Mouse (Mus musculus) gastrocnemius, adult 2 months (tissue): ENCODE results near the gene Olfr815. TPM values are rescaled to one million over a fixed set of nuclear protein-coding genes. Genes with fewer than 3 reads are reported as not detected.
"Not testable (repeated sequence)": the region's sequence is repeated elsewhere in the genome, so short reads cannot be mapped to it uniquely, and the experiment has no call there.

Experiments
- DNase-seq: peaks from one replicate; pipeline ENCODE4 v3.0.0; 2022
- H3K27ac ChIP-seq: fragments of 200-600 bp; 2 replicates; pipeline ENCODE4 v1.8.1; 2022; ENCODE audit warnings: mild to moderate bottlenecking
- H3K4me3 ChIP-seq: fragments of 200-600 bp; 2 replicates; pipeline ENCODE4 v1.8.1; 2022; ENCODE audit warnings: mild to moderate bottlenecking, moderate library complexity
- CTCF ChIP-seq: fragments of 200-600 bp; IDR thresholded peaks from 2 replicates; pipeline ENCODE4 v1.8.1; 2022; ENCODE audit warnings: antibody characterized with exemption, mild to moderate bottlenecking, moderate library complexity
- intact Hi-C: fragments of 180-260 bp; cut with DNase I; formaldehyde crosslinking; loops from one replicate; pipeline ENCODE4 v1.15.1; 2025
- long read RNA-seq, 2 experiments: library from polyadenylated mRNA; stranded (forward); transcript quantifications; one replicate each; pipeline ENCODE4 v2.0.0; 2021
- total RNA-seq, 2 experiments: library from RNA; stranded (reverse); gene quantifications; 2 replicates each; pipeline ENCODE4 v1.2.3; 2021

The Olfr815 gene
- not detected for total RNA-seq
- long read RNA-seq, experiment 1: 0 reads
- long read RNA-seq, experiment 2: 0 reads

GRCm38 (mm10) chr10:129905767-129906166, at the start of gene Olfr815:
Olfr815 (minus strand) TSS chr10:129905867.
- H3K27ac ChIP-seq, DNase-seq, intact Hi-C loops, H3K4me3 ChIP-seq: not testable (repeated sequence)

DNA sequence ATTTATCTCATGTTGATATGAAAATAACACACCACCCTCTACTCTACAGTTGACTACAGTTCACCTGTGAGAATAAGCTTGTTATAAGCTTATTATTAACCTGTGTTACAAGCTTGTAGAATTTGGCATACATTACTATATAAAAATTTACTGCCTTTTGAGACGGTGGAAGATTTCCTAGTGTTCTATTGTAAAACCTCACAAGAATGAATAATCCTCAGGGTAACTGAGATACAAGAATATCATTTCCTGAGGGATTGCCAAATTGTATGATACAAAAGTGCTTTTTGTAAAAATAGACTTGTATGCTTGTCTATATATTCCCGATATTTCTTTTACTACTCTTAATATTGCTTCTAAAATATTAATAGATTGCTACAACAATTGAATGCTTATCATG, 43.3 kb upstream of the Olfr815 start, which contains the start of gene Olfr818:
Olfr818 (minus strand) TSS at position 101 of the 400 bp plus-strand sequence.
- intact Hi-C loops: no loop called here
- DNase-seq: no peak
- no peak for TF ChIP-seq CTCF
- Histone ChIP-seq H3K27ac (no peak within 1 kb of the TSS), H3K4me3 (no peak within 1 kb of the TSS)

- intact Hi-C loops: no loop called here
- Histone ChIP-seq H3K27ac (no peak within 1 kb of the TSS), H3K4me3 (no peak within 1 kb of the TSS)
- TF ChIP-seq CTCF: no peak
- DNase-seq: no peak
These were observed 9.8 kb upstream of the Olfr815 start, which contains the start of gene Olfr816 for GRCm38 (mm10) chr10:129915497-129915896. Olfr816 (minus strand) TSS chr10:129915597.

GRCm38 (mm10) chr10:129885934-129886333, 19.7 kb downstream of the Olfr815 start:
- TF ChIP-seq CTCF: no peak
- intact Hi-C loops: loop anchor here (2.0 kb wide), 1 partner anchor 15 kb away; no protein-coding TSS in a partner anchor
- Histone ChIP-seq H3K27ac (no peak overlapping the region), H3K4me3 (no peak overlapping the region)
- no peak for DNase-seq

DNA sequence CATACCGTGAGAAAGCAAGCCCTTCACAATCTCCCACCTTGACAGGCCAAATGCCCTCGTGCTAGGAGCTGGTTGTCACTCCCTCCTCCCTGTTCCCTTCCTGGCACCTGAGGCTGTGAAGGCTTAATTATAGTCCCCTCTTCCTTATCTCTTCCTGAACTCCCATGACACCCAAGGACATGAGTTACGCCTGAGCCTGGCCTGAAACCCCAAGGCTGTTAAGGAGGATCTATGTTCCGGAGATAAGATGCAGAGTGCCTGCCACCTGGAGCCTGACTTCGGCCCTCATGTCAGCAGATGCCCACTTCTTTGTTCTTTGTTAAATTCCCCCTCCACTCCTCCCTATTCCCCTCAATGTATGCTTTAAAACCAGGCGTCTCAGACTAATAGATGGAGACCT, 20.2 kb downstream of the Olfr815 start:
- H3K4me3 ChIP-seq, DNase-seq, intact Hi-C loops, H3K27ac ChIP-seq: not testable (repeated sequence)

DNA sequence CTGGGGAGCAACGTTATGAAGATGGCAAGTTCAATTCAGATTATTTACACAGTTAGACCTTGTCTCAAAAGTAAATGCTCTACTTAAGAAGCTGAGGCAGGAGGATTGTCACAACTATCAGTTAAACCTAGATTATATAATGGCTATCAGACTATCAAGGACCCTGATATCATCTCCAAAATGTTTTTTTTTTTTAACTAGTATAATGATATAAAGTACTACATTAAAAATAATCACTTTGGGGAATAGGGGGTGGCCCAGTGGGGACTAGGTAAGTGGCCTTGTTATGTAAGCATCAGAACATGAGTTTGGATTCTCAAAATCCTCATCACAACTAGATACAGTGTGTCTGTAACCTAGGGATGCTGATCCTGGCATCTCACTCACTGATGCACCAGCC, 25.9 kb downstream of the Olfr815 start, which contains the start of gene Olfr814:
Olfr814 (minus strand) TSS at position 101 of the 400 bp plus-strand sequence.
- intact Hi-C loops, H3K27ac ChIP-seq, H3K4me3 ChIP-seq, DNase-seq: not testable (repeated sequence)

DNA sequence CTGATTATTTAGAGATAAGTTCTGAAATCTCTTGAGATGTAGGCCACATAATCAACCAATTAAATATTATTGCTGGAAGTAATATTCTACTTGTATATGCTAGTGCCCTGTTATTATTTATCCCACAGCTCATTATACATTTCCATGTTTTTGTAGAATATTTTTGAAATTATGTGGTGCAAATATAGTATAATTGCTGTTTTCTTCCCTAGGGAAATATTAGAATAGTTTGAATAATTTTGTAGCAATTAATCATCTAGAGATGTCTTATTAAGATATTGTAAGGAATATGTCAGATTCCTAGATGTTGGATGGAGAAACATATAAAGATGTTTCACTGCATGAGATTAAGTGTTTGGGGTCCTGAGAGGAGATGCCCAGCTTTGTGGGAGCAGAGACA, 50.6 kb downstream of the Olfr815 start, which contains the start of gene Olfr813:
Olfr813 (plus strand) TSS at position 301 of the 400 bp plus-strand sequence.
- DNase-seq: no peak
- Histone ChIP-seq H3K4me3 (no peak within 1 kb of the TSS), H3K27ac (no peak within 1 kb of the TSS)
- intact Hi-C loops: no loop called here
- no peak for TF ChIP-seq CTCF

Other genes starting within 250 kb of the Olfr815 start
- gene Olfr800, start 248.2 kb downstream of the Olfr815 start, total RNA-seq: not detected
- gene Olfr801, start 232.0 kb downstream of the Olfr815 start, total RNA-seq: not detected
- not detected for gene Olfr802, start 217.7 kb downstream of the Olfr815 start, total RNA-seq
- gene Olfr803, start 211.6 kb downstream of the Olfr815 start, total RNA-seq: not detected
- gene Olfr804, start 202.7 kb downstream of the Olfr815 start, total RNA-seq: not detected
- gene Olfr805, start 176.5 kb downstream of the Olfr815 start, total RNA-seq: not detected
- gene Olfr806, start 163.9 kb downstream of the Olfr815 start, total RNA-seq: not detected
- not detected for gene Olfr807, start 148.1 kb downstream of the Olfr815 start, total RNA-seq
- not detected for gene Olfr808, start 140.4 kb downstream of the Olfr815 start, total RNA-seq
- not detected for gene Olfr809, start 131.2 kb downstream of the Olfr815 start, total RNA-seq
- not detected for gene Olfr810, start 111.0 kb downstream of the Olfr815 start, total RNA-seq
- not detected for gene Olfr811, start 101.5 kb downstream of the Olfr815 start, total RNA-seq
- gene Olfr812, start 59.8 kb downstream of the Olfr815 start, total RNA-seq: not detected
- not detected for gene Olfr813, start 50.5 kb downstream of the Olfr815 start, total RNA-seq
- gene Olfr814, start 26.0 kb downstream of the Olfr815 start, total RNA-seq: not detected
- not detected for gene Olfr816, start 9.7 kb upstream of the Olfr815 start, total RNA-seq
- not detected for gene Olfr818, start 43.2 kb upstream of the Olfr815 start, total RNA-seq
- not detected for gene Olfr819, start 61.4 kb upstream of the Olfr815 start, total RNA-seq
- gene Olfr247, start 70.3 kb upstream of the Olfr815 start, total RNA-seq: not detected
- not detected for gene Gm10310, start 79.2 kb upstream of the Olfr815 start, total RNA-seq
- gene Olfr820, start 106.8 kb upstream of the Olfr815 start, total RNA-seq: not detected
- gene Olfr821, start 124.5 kb upstream of the Olfr815 start, total RNA-seq: not detected
- gene Olfr822, start 165.3 kb upstream of the Olfr815 start, total RNA-seq: not detected
- gene Olfr823, start 209.5 kb upstream of the Olfr815 start, total RNA-seq: not detected
- gene Olfr824, start 224.1 kb upstream of the Olfr815 start, total RNA-seq: not detected